Mouse (Mus musculus): ENCODE measurements around the gene Pou3f3.

Pou3f3 gene

DNA sequence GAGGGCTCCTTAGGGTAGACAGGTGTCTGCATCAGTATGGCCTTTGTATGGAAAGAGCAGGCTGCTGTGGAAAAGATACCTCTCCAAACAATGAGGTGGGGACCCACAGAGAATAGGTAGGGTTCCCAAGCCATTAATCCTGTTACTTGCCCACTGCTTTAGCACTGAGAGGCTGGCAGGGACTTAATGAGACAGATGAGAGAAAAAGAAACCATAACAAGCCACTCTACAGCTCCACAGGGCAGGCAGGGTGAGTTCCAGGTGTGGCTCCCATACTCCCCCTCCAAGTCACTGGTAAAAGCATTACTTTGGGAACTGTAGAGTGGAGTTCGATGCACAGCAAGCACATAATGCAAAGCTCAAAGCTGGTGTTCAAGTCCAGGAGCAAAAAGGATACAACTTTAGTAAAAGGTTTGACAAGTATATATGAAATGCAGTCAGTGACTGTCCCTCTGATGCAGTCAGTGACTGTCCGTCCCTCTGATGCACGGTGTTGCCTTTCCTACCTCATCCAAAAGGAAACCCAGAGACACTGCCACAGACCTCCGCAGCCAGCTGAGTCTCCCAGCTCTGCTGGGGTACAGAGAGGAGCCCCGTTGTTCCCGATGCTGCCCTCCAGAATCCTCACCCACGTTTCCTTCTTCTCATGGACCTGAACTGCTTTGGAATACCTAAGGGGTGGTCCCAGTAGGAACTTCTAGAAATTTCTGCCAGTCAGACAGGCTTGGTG lies 14.0 kb downstream of the Pou3f3 start:
- DNase-seq (ENCODE audit: extremely low read depth, insufficient read length, low spot score) = no peak

DNA sequence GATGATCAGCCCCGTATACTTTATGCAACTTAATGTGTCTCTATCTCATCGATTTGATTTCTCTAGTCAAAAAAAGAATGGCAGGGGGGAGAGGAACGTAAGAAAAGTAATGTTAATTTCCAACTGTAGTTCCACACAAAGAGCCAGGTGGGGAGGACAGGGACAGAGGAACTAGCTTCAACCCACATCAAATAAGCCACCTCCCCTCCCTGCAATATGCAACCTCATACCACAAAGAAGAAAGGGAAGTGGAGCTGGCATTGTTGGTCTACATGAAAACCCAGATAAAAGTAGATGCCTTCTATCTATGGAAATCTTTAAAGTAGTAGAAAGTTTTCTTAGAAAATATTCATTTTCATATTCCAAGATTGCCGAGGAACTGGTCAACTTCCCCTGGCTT lies 14.7 kb downstream of the Pou3f3 start:
- no peak for DNase-seq (ENCODE audit: extremely low read depth, insufficient read length, low spot score)

- DNase-seq (ENCODE audit: extremely low read depth, insufficient read length, low spot score) = no peak
Measured at GRCm38 (mm10) chr1:42710995-42711394, 15.4 kb downstream of the Pou3f3 start.

- no peak for DNase-seq (ENCODE audit: extremely low read depth, insufficient read length, low spot score)
Measured at GRCm38 (mm10) chr1:42711456-42712310, 16.1 kb downstream of the Pou3f3 start.

- no peak for DNase-seq (ENCODE audit: extremely low read depth, insufficient read length, low spot score)
Measured at GRCm38 (mm10) chr1:42712311-42712690, 16.7 kb downstream of the Pou3f3 start.

GRCm38 (mm10) chr1:42713104-42713932 lies 17.8 kb downstream of the Pou3f3 start:
- DNase-seq (ENCODE audit: extremely low read depth, insufficient read length, low spot score) = no peak

DNA sequence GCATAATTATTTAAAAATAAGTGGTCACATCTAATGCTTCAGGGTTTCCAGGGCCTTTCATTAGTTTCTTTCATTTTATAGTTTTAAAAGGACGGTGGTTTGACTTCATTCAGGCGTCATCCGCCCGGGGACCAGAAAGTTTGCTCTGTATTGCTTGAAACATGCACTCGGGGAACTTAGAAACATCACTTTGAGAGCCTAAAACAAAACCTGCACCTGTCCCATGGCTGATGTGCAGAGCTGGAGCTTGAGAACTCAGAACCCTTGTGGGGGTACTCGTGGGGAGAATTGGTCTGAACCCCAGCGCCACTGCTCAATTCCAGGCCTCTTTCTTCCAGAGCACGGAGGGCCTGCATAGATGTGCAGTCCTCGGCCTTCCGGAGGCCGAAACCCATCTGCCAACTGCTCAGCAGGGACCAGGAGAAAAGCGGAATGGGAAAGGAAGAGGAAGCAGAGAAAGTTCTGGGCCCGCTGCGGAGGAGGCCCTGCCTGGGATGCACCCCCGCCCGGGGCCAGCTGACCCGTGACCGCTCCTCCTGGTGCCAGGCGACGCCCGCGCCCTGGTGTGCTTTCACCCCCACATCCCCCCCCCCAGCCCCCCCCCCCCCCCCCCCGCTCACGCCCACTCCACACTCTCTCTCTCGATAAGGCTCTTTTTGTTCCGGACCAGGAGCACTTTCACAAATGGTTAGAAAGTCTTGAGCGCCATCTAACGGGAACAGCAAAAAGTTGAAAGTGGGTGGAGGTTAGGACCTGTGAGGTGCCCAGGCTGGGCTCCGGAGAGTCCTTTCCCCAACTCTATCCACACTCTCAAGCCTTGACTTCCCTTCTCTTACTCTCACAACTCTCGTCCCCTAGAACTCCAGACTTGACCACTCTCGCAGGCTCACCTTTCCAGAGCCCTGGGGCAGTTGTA lies 18.7 kb downstream of the Pou3f3 start:
- DNase-seq (ENCODE audit: extremely low read depth, insufficient read length, low spot score) = no peak

- DNase-seq (ENCODE audit: extremely low read depth, insufficient read length, low spot score) = no peak
Measured at GRCm38 (mm10) chr1:42718549-42718948, 23.0 kb downstream of the Pou3f3 start.

- no peak for DNase-seq (ENCODE audit: extremely low read depth, insufficient read length, low spot score)
Measured at GRCm38 (mm10) chr1:42721353-42721752, 25.8 kb downstream of the Pou3f3 start.

GRCm38 (mm10) chr1:42723769-42724300 lies 28.3 kb downstream of the Pou3f3 start:
- no peak for DNase-seq (ENCODE audit: extremely low read depth, insufficient read length, low spot score)

- no peak for DNase-seq (ENCODE audit: extremely low read depth, insufficient read length, low spot score)
Measured at GRCm38 (mm10) chr1:42724881-42725280, 29.3 kb downstream of the Pou3f3 start.

DNA sequence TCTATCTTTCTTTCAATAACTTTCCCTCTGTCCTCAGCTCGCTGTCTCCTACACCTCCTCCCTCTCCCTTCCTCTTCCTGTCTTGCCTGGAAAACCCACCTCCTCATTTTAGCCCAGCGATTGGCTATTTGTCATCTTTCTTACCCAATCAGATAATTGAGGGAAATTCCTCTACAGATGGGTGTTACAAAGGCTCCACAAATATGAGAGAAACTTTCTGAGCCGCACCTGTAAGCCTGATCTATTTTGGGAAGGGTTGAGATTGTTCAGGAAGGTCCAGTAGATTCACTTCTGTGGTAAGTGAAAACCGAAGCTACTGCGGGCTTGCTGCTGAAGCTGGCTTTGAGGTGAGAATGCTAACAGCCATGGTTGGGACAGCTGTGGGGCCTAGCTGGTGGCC lies 31.6 kb downstream of the Pou3f3 start:
- DNase-seq (ENCODE audit: extremely low read depth, insufficient read length, low spot score) = peak; percentile 53

- DNase-seq (ENCODE audit: extremely low read depth, insufficient read length, low spot score) = no peak
Measured at GRCm38 (mm10) chr1:42727676-42728075, 32.1 kb downstream of the Pou3f3 start.

DNA sequence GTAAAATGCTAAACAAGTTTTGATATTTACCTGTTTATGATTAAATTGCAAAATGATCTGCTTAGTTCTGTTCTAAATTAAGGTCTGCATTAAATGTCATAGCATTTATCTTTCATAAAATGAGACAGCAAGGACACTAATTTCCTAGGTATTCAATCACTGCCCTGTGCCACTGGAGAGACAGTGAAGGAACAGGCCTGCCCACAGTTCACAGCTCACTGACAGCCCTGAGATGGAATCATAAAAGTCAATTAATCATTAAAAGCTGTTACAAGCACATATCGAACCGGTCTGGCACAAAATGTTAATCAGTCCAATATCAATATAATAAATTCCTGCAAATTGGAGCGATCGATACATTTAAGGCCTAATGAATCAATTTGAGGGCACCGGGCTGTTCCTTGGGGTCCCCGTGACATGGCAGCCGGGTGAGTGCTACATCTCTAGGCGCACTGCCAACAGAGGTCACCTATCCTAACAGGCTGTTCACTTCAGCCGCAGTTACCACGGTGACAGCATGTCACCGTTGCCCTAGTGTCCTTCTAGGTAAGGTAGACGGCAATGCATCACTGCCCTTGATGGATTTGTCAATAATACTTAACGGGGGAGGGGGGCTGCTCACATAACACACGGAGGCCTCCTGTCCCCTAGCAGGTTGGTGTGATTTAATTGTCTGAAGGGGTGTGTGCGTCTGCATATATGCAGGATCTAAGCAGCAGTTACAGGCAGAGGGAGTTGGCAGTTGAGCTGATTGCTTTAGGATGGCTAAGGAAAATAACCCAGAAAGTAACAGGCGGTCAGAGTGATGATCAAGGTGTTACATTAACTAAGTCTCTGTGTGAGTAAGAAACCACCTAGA lies 46.0 kb downstream of the Pou3f3 start:
- no peak for DNase-seq (ENCODE audit: extremely low read depth, insufficient read length, low spot score)

- no peak for DNase-seq (ENCODE audit: extremely low read depth, insufficient read length, low spot score)
Measured at GRCm38 (mm10) chr1:42742242-42742560, 46.6 kb downstream of the Pou3f3 start.

DNA sequence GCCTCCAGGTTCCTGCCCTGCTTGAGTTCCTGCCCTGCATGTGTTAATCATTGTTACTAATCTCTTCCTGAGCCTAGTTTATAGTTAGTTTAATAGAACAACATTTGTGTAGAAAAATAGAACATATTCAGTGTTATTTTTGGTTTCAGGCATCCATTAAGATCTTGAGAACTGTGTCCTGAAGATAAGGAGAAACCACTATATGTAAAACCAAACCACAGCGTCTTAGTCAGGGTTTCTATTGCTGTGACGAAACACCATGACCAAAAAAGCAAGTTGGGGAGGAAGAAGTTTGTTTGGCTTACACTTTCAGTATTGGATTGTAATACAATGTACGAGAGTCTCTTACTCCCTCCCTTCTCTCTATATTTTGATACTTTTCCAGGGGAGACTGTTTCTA lies 49.5 kb downstream of the Pou3f3 start:
- no peak for DNase-seq (ENCODE audit: extremely low read depth, insufficient read length, low spot score)

DNA sequence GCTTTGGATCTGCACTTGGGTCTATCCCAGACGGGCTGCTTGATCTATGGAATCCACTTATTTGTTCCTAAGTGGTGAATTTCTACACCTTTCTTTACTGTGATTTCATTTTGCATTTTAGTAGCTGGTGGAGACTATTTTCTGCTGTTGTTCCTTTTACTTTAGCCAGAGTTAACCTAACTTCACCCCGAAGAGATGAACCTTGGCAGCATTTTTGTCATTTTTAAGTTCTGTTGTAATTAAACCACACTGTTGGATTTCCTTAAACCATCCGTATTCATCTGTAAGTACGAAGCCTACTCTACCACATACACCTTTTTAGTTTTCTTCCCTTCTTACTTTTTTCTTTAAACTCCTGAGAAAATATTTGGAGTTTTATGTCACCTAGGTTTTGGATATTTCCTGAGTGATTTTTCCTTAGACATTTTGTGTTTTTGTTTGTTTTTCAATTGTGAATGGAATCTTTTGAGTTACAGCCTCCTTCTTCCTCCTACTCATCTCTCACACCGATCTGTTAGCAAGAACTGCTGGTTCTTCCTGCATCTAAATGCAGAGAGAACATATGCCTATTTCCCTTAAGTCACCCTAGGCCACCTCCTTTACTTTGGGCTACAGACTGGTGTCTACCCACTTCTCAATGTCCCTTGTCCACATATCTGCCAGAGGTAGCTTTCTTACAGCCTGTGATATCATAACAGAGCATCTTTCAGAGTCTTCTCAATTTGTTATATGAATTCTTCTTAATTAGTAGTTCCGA lies 54.1 kb downstream of the Pou3f3 start:
- no peak for DNase-seq (ENCODE audit: extremely low read depth, insufficient read length, low spot score)

Measured in 3134 (cell line).